Mouse (Mus musculus): Measurements from ENCODE around the gene Dynll1. TPM values are rescaled to one million over a fixed set of nuclear protein-coding genes. Genes with fewer than 3 reads are reported as not detected.
A peak's percentile ranks its signal among the peaks of the same experiment; 100 is the strongest.

The Dynll1 gene
- total and polyA plus RNA-seq, 2 experiments from 2014 or later: 184 to 1,030 TPM

DNA sequence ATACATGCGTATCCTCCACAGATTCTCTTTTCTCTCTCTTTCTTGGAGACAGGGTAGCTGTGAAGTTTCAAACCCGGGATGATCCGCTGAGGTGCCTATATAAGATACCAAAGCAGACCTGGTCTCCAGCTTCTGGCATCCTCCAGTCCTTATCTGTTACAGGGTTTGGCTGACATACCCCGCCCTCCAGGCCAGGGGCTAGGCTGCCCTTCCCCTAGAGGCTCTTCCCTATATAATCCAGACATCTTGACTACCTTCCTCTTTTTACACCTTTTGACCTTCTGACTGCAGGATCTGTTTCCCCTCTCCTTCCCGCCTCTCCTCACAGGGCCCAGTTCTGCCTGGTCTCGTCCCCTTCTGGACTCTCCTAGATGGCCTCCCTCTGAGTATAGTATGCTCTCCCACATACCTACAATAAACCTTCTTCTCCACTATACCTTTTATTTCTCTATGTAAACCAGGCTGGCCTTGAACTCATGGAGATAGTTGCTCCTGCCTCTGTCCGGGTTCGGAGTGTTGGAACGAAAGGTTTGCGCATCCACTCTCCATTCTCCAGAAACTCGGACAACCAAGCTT lies 25.5 kb upstream of the Dynll1 start:
- peak overlapping the region; percentile 88 for H3K9ac ChIP-seq (replicated peaks; ENCODE audit: low read length)
- DNase-seq (ENCODE audit: low spot score) (no peak), ATAC-seq (peak; percentile 58)
- peaks cover 19% of the 10 kb centered on the region for H3K4me1 ChIP-seq (ENCODE audit: insufficient read depth, low read length)
- H3K9me3 ChIP-seq (ENCODE audit: low read length): no peaks in the 10 kb centered on the region
- peak overlapping the region; percentile 90 for H3K27ac ChIP-seq
- TF ChIP-seq CTCF (IDR thresholded peaks at IDR 0.05; ENCODE audit: low read depth): no peak; the same call in 1 of the 2 replicates
- WGBS: 27% methylated on average over 11 of the region's 11 CpGs
- no peaks in the 10 kb centered on the region for H3K27me3 ChIP-seq (ENCODE audit: insufficient read depth, low read length)
- H3K4me2 ChIP-seq (ENCODE audit: low read depth, low read length): peak overlapping the region; percentile 83
- peaks cover 9% of the 10 kb centered on the region for H3K36me3 ChIP-seq (ENCODE audit: insufficient read depth, low read length)
- H3K4me3 ChIP-seq (ENCODE audit: low read length): peak overlapping the region; percentile 92

DNA sequence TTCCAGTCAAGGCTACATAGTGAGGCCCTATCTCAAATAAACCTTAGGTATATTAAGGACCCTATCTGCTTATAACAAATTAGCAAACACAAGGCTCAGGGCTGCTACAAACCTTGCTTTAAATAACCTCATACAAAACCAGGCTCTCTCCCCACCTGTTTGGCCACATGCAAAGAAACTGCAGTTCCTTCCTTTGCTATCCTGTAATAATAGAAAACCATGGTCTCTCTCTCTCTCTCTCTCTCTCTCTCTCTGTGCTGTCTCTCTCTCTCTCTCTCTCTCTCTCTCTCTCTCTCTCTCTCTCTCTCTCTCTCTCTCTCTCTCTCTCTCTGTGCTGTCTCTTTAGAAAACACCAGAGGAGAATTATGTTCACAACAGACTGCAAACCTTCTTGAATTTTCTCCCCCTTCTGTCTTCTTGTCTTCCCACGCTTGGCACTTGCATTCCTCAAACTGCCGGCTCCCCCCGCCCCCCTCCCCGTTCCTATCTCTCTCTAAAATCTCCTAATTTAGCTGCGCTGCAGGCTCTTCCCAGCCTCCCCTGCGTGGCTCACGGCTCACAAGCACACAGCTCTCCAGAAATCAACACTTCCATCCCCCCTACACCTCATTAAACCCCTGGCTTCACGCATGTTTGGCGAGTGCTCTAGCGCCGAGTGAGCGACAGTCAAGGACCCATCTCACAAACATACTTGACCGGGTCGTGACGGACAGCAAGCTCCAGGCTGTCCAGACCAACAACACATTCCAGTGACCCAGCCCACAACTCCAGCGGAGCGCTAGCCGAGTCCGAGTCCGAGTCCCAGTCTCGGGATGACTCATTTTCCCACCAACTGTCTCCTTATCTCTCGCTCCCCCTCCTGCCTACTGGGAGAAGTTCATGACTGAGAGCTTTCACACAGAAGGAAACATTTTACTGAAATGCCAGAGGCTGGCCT lies 18.5 kb upstream of the Dynll1 start:
- Histone ChIP-seq H3K4me2 (ENCODE audit: low read depth, low read length) (peak overlapping the region; percentile 72), H3K4me3 (ENCODE audit: low read length) (peak overlapping the region; percentile 35), H3K9me3 (ENCODE audit: low read length) (no peaks in the 10 kb centered on the region), H3K4me1 (ENCODE audit: insufficient read depth, low read length) (peaks cover 18% of the 10 kb centered on the region), H3K9ac (replicated peaks; ENCODE audit: low read length) (peak overlapping the region; percentile 48), H3K36me3 (ENCODE audit: insufficient read depth, low read length) (no peaks in the 10 kb centered on the region), H3K27me3 (ENCODE audit: insufficient read depth, low read length) (no peaks in the 10 kb centered on the region), H3K27ac (peak overlapping the region; percentile 64)
- peak; percentile 69 for TF ChIP-seq CTCF (IDR thresholded peaks at IDR 0.05; ENCODE audit: low read depth)
- WGBS: under 1% methylated on average over 22 of the region's 22 CpGs
- DNase-seq (ENCODE audit: low spot score): peak; percentile 80
- ATAC-seq: peak; percentile 75

DNA sequence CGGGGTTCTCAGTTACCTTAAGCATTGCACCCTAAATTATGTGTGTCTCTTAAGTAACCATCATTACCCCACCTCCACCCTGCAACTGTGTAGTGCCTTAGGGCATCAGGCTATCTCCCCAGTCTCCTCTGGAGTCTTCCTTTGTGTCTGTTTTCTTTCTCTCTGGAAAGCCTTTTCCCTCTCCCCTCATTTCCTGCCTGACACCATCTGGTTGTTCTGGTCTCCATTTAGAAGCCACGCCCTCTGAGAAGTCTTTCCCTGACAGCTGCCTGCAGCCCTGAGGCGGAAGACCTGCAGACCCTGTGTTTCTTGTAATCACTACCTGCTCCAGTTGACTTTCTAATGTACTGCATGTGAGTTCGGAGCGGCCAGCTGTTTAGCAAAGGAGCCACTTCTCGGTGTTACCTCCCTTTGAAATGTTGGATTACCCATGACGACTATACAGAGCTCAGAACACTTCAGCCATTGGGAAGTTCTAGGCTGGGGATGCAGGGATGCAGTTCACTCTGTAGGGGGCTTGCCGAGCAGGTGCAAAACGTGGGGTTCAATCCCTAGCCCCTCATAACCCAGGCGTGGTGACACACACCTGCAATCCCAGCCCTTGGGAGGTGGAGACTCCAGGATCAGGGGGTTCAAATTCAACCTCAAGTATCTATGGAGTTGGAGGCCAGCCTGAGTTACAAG lies 17.0 kb upstream of the Dynll1 start:
- H3K27me3 ChIP-seq (ENCODE audit: insufficient read depth, low read length): no peaks in the 10 kb centered on the region
- peak; percentile 18; the same call in 1 of the 2 replicates for TF ChIP-seq CTCF (IDR thresholded peaks at IDR 0.05; ENCODE audit: low read depth)
- DNase-seq (ENCODE audit: low spot score) (peak; percentile 61), ATAC-seq (0 out of 2 replicates have a peak, but pooled peaks have one; percentile 27)
- no peaks in the 10 kb centered on the region for H3K36me3 ChIP-seq (ENCODE audit: insufficient read depth, low read length)
- WGBS: 12% methylated on average over 10 of the region's 10 CpGs
- no peak overlapping the region for H3K4me3 ChIP-seq (ENCODE audit: low read length)
- H3K9me3 ChIP-seq (ENCODE audit: low read length): no peaks in the 10 kb centered on the region
- peak overlapping the region; percentile 16; the same call in 1 of the 2 replicates for H3K4me2 ChIP-seq (ENCODE audit: low read depth, low read length)
- no peak overlapping the region; the same call in 1 of the 2 replicates for H3K9ac ChIP-seq (replicated peaks; ENCODE audit: low read length)
- peak overlapping the region; percentile 57 for H3K27ac ChIP-seq
- peaks cover 18% of the 10 kb centered on the region for H3K4me1 ChIP-seq (ENCODE audit: insufficient read depth, low read length)

- Histone ChIP-seq H3K4me3 (ENCODE audit: low read length) (no peak overlapping the region), H3K9me3 (ENCODE audit: low read length) (no peaks in the 10 kb centered on the region), H3K27me3 (ENCODE audit: insufficient read depth, low read length) (no peaks in the 10 kb centered on the region), H3K4me2 (ENCODE audit: low read depth, low read length) (no peak overlapping the region), H3K27ac (peak overlapping the region; percentile 57), H3K36me3 (ENCODE audit: insufficient read depth, low read length) (no peaks in the 10 kb centered on the region), H3K9ac (replicated peaks; ENCODE audit: low read length) (no peak overlapping the region; the same call in 1 of the 2 replicates), H3K4me1 (ENCODE audit: insufficient read depth, low read length) (peaks cover 18% of the 10 kb centered on the region)
- no peak for TF ChIP-seq CTCF (IDR thresholded peaks at IDR 0.05; ENCODE audit: low read depth)
- DNase-seq (ENCODE audit: low spot score) (no peak), ATAC-seq (0 out of 2 replicates have a peak, but pooled peaks have one; percentile 5)
- WGBS: 7% methylated on average over 14 of the region's 14 CpGs
Measured at GRCm38 (mm10) chr5:115316968-115317644, 16.3 kb upstream of the Dynll1 start.

DNA sequence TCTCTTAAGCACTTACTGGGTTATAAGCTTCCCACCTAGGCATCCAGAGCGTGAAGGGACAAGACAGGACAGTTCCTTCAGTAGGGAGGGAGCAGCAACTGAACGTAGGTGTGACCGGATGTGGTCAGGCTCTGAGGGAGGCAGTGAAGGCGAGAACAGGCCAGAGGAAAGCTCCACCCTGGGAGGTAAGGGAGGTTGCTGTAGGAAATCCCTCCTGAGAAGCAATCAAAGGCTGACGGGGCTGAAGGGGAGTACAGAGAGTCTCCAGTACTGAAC lies 12.8 kb upstream of the Dynll1 start:
- Histone ChIP-seq H3K9ac (replicated peaks; ENCODE audit: low read length) (no peak overlapping the region), H3K27me3 (ENCODE audit: insufficient read depth, low read length) (no peaks in the 10 kb centered on the region), H3K4me2 (ENCODE audit: low read depth, low read length) (no peak overlapping the region), H3K27ac (no peak overlapping the region), H3K36me3 (ENCODE audit: insufficient read depth, low read length) (no peaks in the 10 kb centered on the region), H3K4me3 (ENCODE audit: low read length) (no peak overlapping the region), H3K9me3 (ENCODE audit: low read length) (no peaks in the 10 kb centered on the region), H3K4me1 (ENCODE audit: insufficient read depth, low read length) (peaks cover 14% of the 10 kb centered on the region)
- 61% methylated on average over 5 of the region's 5 CpGs for WGBS
- DNase-seq (ENCODE audit: low spot score) (no peak), ATAC-seq (no peak)
- TF ChIP-seq CTCF (IDR thresholded peaks at IDR 0.05; ENCODE audit: low read depth): no peak
